Mouse (Mus musculus) lung, postnatal 0 days (tissue): ENCODE results near the gene Gal3st1. TPM values are rescaled to one million over a fixed set of nuclear protein-coding genes. Genes with fewer than 3 reads are reported as not detected.
A peak's percentile ranks its signal among the peaks of the same experiment; 100 is the strongest.

Experiments used
- ATAC-seq: fragments of 200-750 bp; cut with Nextera tagmentation; 2 replicates; pipeline ENCODE4 v1.8.0; 2017; ENCODE audit warnings: moderate library complexity
- DNase-seq: peaks from one replicate; pipeline ENCODE4 v3.0.0-alpha.2; 2016; ENCODE audit warnings: low spot score
- H3K27ac ChIP-seq: fragments of 300-500 bp; sonication (generic); 2 replicates; pipeline ENCODE4 v1.5.1; 2014; ENCODE audit warnings: antibody characterized with exemption, mild to moderate bottlenecking, low read length, mixed read lengths
- H3K27me3 ChIP-seq: fragments of 300-500 bp; sonication (generic); replicated peaks from 2 replicates; pipeline ENCODE4 v1.6.1; 2014; ENCODE audit warnings: low read length, mixed read lengths; ENCODE audit not compliant: insufficient read depth
- H3K36me3 ChIP-seq: fragments of 300-500 bp; sonication (generic); 2 replicates; pipeline ENCODE4 v1.6.1; 2014; ENCODE audit warnings: low read length, mixed read lengths; ENCODE audit not compliant: insufficient read depth
- H3K4me1 ChIP-seq: fragments of 300-500 bp; sonication (generic); 2 replicates; pipeline ENCODE4 v1.6.1; 2014; ENCODE audit warnings: antibody characterized with exemption, low read depth, low read length, mixed read lengths; ENCODE audit not compliant: insufficient read depth
- H3K4me2 ChIP-seq: fragments of 300-500 bp; sonication (generic); replicated peaks from 2 replicates; pipeline ENCODE4 v1.6.1; 2014; ENCODE audit warnings: low read depth, mild to moderate bottlenecking, low read length, moderate library complexity, mixed read lengths
- H3K4me3 ChIP-seq: fragments of 300-500 bp; sonication (generic); 2 replicates; pipeline ENCODE4 v1.5.1; 2014; ENCODE audit warnings: low read depth, low read length
- H3K9ac ChIP-seq: fragments of 300-500 bp; sonication (generic); replicated peaks from 2 replicates; pipeline ENCODE4 v1.6.1; 2014; ENCODE audit warnings: low read depth, mild to moderate bottlenecking
- H3K9me3 ChIP-seq: fragments of 300-500 bp; sonication (generic); 2 replicates; pipeline ENCODE4 v1.6.1; 2016; ENCODE audit warnings: low read length, mixed read lengths
- CTCF ChIP-seq: IDR thresholded peaks from 2 replicates; pipeline ENCODE4 v1.5.1; 2016; ENCODE audit warnings: antibody characterized with exemption, mild to moderate bottlenecking
- EP300 ChIP-seq: IDR thresholded peaks from 2 replicates; pipeline ENCODE4 v1.6.1; 2016; ENCODE audit warnings: antibody characterized with exemption, mild to moderate bottlenecking, control low read depth
- WGBS: fragments of 180-500 bp; shearing (Covaris S2); extraction: QIAGEN DNeasy Blood & Tissue Kit; methylation state at CpG from one replicate; pipeline ENCODE4 v1.1.7; 2014; 5-methylcytosine and 5-hydroxymethylcytosine counted together
- polyA plus RNA-seq: library from polyadenylated mRNA; unstranded; fragments of >200 nt; fragmentation: Nextera tagmentation; extraction: Ambion mirVana; gene quantifications from 2 replicates; pipeline ENCODE4 v1.2.1, GENCODE M21; 2015

The Gal3st1 gene
- polyA plus RNA-seq, 1 experiment from 2014 or later: 20.5 TPM

- WGBS: 66% methylated on average over 8 of the region's 8 CpGs
- no peak for TF ChIP-seq CTCF
- TF ChIP-seq EP300: no peak
- H3K9ac ChIP-seq: no peak overlapping the region
- ATAC-seq: no peak
- no peaks in the 10 kb centered on the region for H3K36me3 ChIP-seq
- DNase-seq: no peak
- H3K27me3 ChIP-seq: no peaks in the 10 kb centered on the region
- H3K4me1 ChIP-seq: no peaks in the 10 kb centered on the region
- H3K4me2 ChIP-seq: no peak overlapping the region
- no peak overlapping the region for H3K4me3 ChIP-seq
- H3K9me3 ChIP-seq: no peaks in the 10 kb centered on the region
- no peak overlapping the region for H3K27ac ChIP-seq
Observed at GRCm38 (mm10) chr11:4027066-4027465, 43.6 kb downstream of the Gal3st1 start.

GRCm38 (mm10) chr11:4027561-4028334 is 44.3 kb downstream of the Gal3st1 start:
- no peaks in the 10 kb centered on the region for H3K27me3 ChIP-seq
- WGBS: 63% methylated on average over 9 of the region's 9 CpGs
- H3K36me3 ChIP-seq: no peaks in the 10 kb centered on the region
- H3K27ac ChIP-seq: no peak overlapping the region
- H3K9ac ChIP-seq: no peak overlapping the region
- H3K4me1 ChIP-seq: no peaks in the 10 kb centered on the region
- H3K4me3 ChIP-seq: no peak overlapping the region
- H3K9me3 ChIP-seq: no peaks in the 10 kb centered on the region
- TF ChIP-seq EP300: no peak
- no peak for TF ChIP-seq CTCF
- peak; percentile 15 for DNase-seq
- H3K4me2 ChIP-seq: no peak overlapping the region
- ATAC-seq: no peak

GRCm38 (mm10) chr11:4029343-4029742 is 45.9 kb downstream of the Gal3st1 start:
- Histone ChIP-seq H3K36me3 (no peaks in the 10 kb centered on the region), H3K9ac (no peak overlapping the region), H3K9me3 (no peaks in the 10 kb centered on the region), H3K4me2 (no peak overlapping the region), H3K27me3 (no peaks in the 10 kb centered on the region), H3K4me3 (no peak overlapping the region), H3K4me1 (peaks cover 3% of the 10 kb centered on the region; the same call in 1 of the 2 replicates), H3K27ac (no peak overlapping the region)
- no peak for ATAC-seq
- no peak for DNase-seq
- TF ChIP-seq EP300: no peak
- TF ChIP-seq CTCF: 0 out of 2 replicates have a peak, but pooled peaks have one; percentile 18
- 73% methylated on average over 4 of the region's 4 CpGs for WGBS

- peak within 1 kb of the TSS; percentile 54 for H3K4me2 ChIP-seq
- ATAC-seq: peak; percentile 81
- TF ChIP-seq CTCF (peak; percentile 10; the same call in 1 of the 2 replicates), EP300 (no peak)
- H3K4me3 ChIP-seq: peak within 1 kb of the TSS; percentile 24
- H3K36me3 ChIP-seq: no peaks in the 10 kb centered on the region
- H3K9me3 ChIP-seq: no peaks in the 10 kb centered on the region
- WGBS: 25% methylated on average over 15 of the region's 16 CpGs
- DNase-seq: peak; percentile 87
- H3K27me3 ChIP-seq: no peaks in the 10 kb centered on the region
- peak within 1 kb of the TSS; percentile 85 for H3K27ac ChIP-seq
- peaks cover 3% of the 10 kb centered on the region; the same call in 1 of the 2 replicates for H3K4me1 ChIP-seq
- H3K9ac ChIP-seq: peak within 1 kb of the TSS; percentile 32
Observed at GRCm38 (mm10) chr11:4031126-4031941, 47.9 kb downstream of the Gal3st1 start, which contains the start of gene Sec14l4. Gene Sec14l4, plus strand, starts transcription at chr11:4031462.

- H3K9me3 ChIP-seq: no peaks in the 10 kb centered on the region
Observed at GRCm38 (mm10) chr11:4031961-4032360, 48.5 kb downstream of the Gal3st1 start.

GRCm38 (mm10) chr11:4033471-4033870 is 50.0 kb downstream of the Gal3st1 start:
- 60% methylated on average over 7 of the region's 7 CpGs for WGBS
- TF ChIP-seq CTCF: 0 out of 2 replicates have a peak, but pooled peaks have one; percentile 20
- TF ChIP-seq EP300: no peak
- no peaks in the 10 kb centered on the region for H3K27me3 ChIP-seq

More at GRCm38 (mm10) chr11:4031961-4032360, 48.5 kb downstream of the Gal3st1 start:
- Histone ChIP-seq H3K4me3 (peak overlapping the region; percentile 24), H3K9ac (peak overlapping the region; percentile 32), H3K4me1 (peaks cover 3% of the 10 kb centered on the region; the same call in 1 of the 2 replicates), H3K36me3 (no peaks in the 10 kb centered on the region), H3K27ac (peak overlapping the region; percentile 85), H3K27me3 (no peaks in the 10 kb centered on the region), H3K4me2 (peak overlapping the region; percentile 54)
- TF ChIP-seq EP300 (no peak), CTCF (no peak)
- WGBS: 26% methylated on average over 10 of the region's 12 CpGs
- ATAC-seq: peak; percentile 7
- no peak for DNase-seq

More at GRCm38 (mm10) chr11:4033471-4033870, 50.0 kb downstream of the Gal3st1 start:
- no peaks in the 10 kb centered on the region for H3K36me3 ChIP-seq
- no peak overlapping the region for H3K9ac ChIP-seq
- H3K4me1 ChIP-seq: peaks cover 3% of the 10 kb centered on the region; the same call in 1 of the 2 replicates
- ATAC-seq (no peak), DNase-seq (no peak)
- H3K9me3 ChIP-seq: no peaks in the 10 kb centered on the region
- H3K4me2 ChIP-seq: no peak overlapping the region
- no peak overlapping the region for H3K27ac ChIP-seq
- H3K4me3 ChIP-seq: no peak overlapping the region
